Mouse (Mus musculus): ENCODE data around the gene Sntb2. TPM values are rescaled to one million over a fixed set of nuclear protein-coding genes. Genes with fewer than 3 reads are reported as not detected.
"Not testable (repeated sequence)": the region's sequence is repeated elsewhere in the genome, so short reads cannot be mapped to it uniquely, and the experiment has no call there.

Sntb2 gene
- total RNA-seq, 4 experiments from 2014 or later = 10.6 to 11.6 (median 11.3) TPM

GRCm38 (mm10) chr8:106969964-106970363, 34.4 kb downstream of the Sntb2 start:
- no peak for DNase-seq (ENCODE audit: low spot score)

GRCm38 (mm10) chr8:106971916-106972315, 36.4 kb downstream of the Sntb2 start:
- DNase-seq (ENCODE audit: low spot score) = peak; percentile 69

DNA sequence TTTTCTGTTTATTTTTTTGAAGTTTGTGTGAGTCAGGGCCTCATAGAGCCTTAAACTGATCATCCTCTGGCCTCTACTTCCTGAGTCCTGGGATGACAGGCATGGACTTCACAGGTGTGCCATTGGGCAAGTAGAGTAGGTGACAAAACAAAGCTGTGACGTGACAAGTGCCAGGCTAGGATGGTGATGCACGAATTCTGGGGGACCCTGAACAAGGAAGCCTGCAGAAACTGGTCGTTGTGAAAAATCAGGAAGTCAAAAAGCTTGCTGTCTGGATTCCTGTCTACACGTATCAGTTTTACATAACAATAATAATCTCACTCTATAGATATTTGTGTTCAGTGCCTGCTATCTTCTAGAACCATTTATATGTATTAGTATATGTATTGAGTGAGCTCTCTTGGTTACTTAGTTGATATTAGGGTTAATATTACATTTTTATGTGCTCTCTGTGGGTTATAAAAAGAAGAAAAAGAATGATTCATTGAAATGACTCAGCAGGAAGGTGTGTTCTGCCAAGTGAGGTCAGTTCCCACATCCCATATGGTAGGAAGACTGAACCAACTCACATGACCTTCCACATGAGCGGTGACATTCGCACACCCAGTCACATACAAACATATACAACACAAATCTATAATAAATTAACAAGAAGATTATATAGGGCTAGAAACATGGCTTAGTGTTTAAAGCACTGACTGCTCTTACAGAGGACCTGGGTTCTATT, 37.2 kb downstream of the Sntb2 start:
- peak; percentile 51 for DNase-seq (ENCODE audit: low spot score)

DNA sequence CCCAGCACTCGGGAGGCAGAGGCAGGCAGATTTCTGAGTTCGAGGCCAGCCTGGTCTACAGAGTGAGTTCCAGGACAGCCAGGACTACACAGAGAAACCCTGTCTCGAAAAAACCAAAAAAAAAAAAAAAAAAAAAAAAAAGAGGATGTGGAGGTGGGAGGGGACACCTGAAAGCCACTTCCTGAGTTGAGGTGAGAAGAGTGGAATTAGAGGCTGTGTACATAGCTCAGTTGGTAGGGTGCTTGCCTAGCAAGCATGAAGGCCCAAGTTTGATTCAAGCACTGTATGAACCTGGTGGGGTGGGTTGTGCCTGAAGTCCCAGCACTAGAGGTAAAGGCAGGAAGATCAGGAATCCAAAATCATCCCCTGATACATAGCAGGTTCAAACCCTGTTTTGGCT, 38.0 kb downstream of the Sntb2 start:
- not testable (repeated sequence) for DNase-seq (ENCODE audit: low spot score)

- no peak for DNase-seq (ENCODE audit: low spot score)
Measured at GRCm38 (mm10) chr8:106974754-106975153, 39.2 kb downstream of the Sntb2 start.

DNA sequence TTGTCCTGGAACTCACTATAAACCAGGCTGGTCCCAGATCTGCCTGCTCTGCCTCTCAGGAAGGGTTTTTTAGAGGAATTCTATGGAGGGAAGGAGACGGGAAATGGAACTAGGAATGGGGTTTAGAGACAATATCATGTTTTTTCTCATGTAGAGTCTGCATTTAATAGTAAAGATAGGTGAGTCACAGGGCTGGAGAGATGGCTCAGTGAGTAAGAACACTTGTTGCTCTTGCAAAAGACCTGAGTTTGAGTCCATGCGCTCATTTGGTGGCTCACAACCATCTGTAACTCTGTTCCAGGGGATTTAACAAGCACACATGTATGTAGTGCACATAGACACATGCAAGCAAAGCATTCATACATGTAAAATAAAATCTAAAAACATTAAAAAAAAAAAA, 40.2 kb downstream of the Sntb2 start:
- no peak for DNase-seq (ENCODE audit: low spot score)

DNA sequence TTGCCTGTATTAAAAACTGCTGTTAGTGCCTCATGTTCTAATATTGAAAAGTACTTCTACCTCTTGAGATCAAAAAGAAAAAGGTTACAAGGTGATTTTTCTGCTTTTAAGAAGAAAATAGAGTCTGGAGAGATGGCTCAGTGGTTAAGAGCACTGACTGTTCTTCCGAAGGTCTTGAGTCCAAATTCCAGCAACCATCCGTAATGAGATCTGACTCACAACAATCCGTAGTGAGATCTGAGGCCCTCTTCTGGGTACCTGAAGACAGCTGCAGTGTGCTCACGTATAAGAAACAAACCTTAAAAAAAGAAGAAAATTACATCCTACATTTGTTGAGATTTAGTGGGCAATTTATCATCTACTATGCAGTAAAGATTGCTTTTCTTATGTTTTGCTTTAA, 40.9 kb downstream of the Sntb2 start:
- no peak for DNase-seq (ENCODE audit: low spot score)

- peak; percentile 11 for DNase-seq (ENCODE audit: low spot score)
Measured at GRCm38 (mm10) chr8:106978755-106979251, 43.3 kb downstream of the Sntb2 start.

GRCm38 (mm10) chr8:106985404-106985821, 49.9 kb downstream of the Sntb2 start:
- DNase-seq (ENCODE audit: low spot score) = no peak

- no peak for DNase-seq (ENCODE audit: low spot score)
Measured at GRCm38 (mm10) chr8:106985951-106986350, 50.4 kb downstream of the Sntb2 start.

- no peak for DNase-seq (ENCODE audit: low spot score)
Measured at GRCm38 (mm10) chr8:106987557-106987956, 52.0 kb downstream of the Sntb2 start.

GRCm38 (mm10) chr8:106991393-106991792, 55.8 kb downstream of the Sntb2 start:
- no peak for DNase-seq (ENCODE audit: low spot score)

DNA sequence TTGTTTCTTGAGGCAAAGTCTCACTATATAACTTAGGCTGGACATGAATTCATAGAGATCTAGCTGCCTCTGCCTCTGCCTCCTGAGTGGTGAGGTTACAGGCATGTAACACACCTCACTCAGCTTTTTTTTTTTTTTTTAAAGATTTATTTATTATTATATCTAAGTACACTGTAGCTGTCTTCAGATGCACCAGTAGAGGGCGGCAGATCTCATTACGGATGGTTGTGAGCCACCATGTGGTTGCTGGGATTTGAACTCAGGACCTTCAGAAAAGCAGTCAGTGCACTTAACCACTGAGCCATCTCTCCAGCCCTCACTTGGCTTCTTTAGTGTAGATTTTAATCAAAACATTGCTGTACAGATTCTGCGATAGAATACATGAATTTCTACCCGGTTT, 60.8 kb downstream of the Sntb2 start:
- not testable (repeated sequence) for DNase-seq (ENCODE audit: low spot score)

GRCm38 (mm10) chr8:106997416-106997815, 61.9 kb downstream of the Sntb2 start:
- no peak for DNase-seq (ENCODE audit: low spot score)

DNA sequence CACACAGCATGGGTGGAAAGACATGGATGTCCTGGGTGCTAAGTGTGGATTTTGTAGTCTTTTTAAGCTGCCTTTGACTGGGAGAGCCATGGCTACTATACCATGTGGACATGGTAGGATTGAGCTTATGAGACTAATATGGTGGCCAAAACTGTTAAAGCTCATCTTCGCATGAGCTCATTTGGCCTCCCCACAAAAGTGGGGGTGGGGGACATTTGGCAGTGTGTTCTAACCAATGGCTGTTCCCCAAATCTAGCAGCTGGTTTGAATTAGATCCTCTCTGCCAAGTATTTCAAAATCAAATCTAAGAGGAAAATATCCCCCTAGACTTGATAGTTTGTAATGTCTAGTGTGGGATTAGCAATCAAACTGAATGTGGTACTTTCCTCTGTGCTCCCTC, 63.5 kb downstream of the Sntb2 start:
- peak; percentile 66 for DNase-seq (ENCODE audit: low spot score)

DNA sequence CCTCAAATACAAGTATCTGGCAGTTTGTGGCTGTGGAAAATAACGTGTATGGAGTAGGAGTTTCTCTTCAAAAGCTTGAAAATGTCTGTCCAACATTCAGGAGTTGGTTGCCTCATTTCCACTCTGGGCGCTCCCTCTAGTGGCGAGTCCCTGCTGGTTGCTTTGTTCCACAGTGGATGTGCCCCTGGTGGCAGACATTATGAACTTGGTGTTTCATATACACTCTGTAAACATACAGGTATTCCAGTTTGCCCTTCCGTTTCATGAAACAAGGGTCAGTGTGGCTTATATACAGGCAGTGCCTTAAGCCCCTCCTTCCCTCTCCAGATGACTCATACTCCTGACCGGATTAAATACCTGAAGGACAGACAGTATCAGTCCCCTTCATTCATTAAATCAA, 67.0 kb downstream of the Sntb2 start:
- DNase-seq (ENCODE audit: low spot score) = peak; percentile 88

- DNase-seq (ENCODE audit: low spot score) = no peak
Measured at GRCm38 (mm10) chr8:107007795-107008194, 72.2 kb downstream of the Sntb2 start.

GRCm38 (mm10) chr8:107012666-107013065, 77.1 kb downstream of the Sntb2 start:
- no peak for DNase-seq (ENCODE audit: low spot score)

DNA sequence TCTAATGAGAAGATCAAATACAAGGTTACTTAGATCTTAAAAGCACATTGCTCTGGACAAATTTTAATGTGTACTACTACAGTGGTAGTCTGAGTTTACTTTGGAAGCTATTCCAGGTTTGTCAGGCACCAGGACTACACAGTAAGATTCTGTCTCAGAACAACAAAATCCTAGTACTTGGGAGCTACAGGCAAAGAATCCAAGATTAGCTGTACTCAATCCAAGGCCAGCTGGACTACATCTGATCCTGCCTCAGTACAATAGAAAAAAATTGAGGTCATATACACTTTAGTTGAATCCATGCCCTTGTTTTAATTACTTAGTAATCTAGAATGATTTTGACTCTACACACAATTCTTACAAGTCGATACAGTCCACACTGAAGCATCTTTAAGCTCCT, 79.4 kb downstream of the Sntb2 start:
- no peak for DNase-seq (ENCODE audit: low spot score)

- no peak for DNase-seq (ENCODE audit: low spot score)
Measured at GRCm38 (mm10) chr8:107023479-107023878, 87.9 kb downstream of the Sntb2 start.

GRCm38 (mm10) chr8:107029310-107029709, 93.8 kb downstream of the Sntb2 start:
- no peak for DNase-seq (ENCODE audit: low spot score)

- no peak for DNase-seq (ENCODE audit: low spot score)
Measured at GRCm38 (mm10) chr8:107030058-107030457, 94.5 kb downstream of the Sntb2 start.
